Mouse (Mus musculus): ENCODE measurements around the gene Drc1.
A peak's percentile ranks its signal among the peaks of the same experiment; 100 is the strongest.

Gene Drc1

DNA sequence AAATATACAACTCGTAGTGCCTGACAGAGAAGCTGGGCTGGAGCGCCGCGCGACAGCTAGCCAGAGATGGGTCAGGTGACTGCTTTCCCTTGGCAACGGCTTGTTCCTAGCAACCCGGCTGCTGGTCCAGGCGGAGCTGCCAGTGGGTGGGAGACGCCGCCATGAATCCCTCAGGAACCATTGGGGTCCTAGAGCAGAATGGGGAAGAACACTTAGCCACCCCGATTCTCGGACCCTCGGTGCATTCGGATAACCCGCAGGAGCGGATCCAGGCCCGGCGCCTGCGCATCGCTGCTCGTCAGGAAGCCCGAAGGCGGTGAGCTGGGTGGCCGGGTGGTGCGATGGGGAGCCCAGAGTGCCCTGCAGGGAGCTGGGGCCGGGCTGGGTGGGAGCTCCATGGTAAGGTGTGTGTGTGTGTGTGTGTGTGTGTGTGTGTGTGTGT lies at the start of gene Drc1:
Drc1 (plus strand) TSS at position 98 of the 442 bp plus-strand sequence.
- DNase-seq (ENCODE audit: low spot score in 2 of 2): peak in 1 of 2 experiments; percentile 13

DNA sequence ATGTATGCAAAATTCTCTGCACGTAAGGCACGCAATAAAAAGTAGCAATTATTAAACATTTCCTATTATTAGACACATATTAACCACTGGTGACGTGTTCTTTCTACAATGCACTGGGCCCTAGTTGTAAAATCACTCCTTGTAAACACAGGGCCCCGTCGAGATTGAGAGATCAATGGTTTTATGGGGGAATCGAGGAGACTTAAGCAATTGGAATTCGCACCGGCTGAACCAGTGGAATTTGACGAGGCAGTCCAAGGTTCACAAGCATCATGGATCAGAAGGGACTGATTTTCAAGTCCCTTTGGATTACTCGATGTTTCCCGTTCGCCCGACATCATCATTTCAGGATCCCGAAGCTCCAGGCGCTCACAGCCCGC lies 49.3 kb upstream of the Drc1 start:
- no peak for DNase-seq (ENCODE audit: low spot score in 2 of 2)

DNA sequence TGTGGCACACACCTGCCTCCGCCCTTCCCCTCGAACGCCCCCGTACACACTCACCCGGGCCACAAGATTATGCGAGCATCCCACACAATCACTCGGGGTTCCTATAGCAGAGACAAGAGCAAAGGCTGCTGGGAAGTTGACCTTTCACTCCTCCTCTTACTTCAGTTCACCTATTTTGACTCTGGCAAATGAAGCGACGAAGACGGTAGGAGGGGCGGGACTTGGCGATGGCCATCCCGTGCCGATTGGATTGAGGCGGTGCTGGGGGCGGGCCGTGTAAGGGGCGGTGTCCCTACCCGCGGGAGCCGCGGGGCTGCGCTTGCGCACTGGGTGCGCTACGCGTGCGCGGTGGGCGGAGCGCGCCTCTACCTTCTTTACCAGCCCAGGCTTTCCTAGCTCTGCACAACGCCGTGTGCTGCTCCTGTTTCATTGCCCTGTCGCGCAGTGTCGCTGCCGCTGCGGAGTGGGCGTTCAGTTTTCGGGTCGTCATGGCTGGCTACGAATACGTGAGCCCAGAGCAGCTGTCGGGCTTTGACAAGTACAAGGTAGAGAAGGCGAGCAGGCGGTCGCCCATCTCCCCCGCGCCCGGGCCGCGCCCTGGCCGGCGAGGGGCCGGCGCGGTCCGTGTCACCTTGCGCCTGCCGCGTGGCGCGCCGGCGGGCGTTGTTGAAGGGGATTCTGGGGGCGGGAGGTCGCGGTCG lies 48.8 kb upstream of the Drc1 start, which contains the start of gene Selenoi:
Selenoi (plus strand) TSS at position 311 of the 701 bp plus-strand sequence.
- peak; percentile 97 to 99 for DNase-seq (ENCODE audit: low spot score in 2 of 2)

DNA sequence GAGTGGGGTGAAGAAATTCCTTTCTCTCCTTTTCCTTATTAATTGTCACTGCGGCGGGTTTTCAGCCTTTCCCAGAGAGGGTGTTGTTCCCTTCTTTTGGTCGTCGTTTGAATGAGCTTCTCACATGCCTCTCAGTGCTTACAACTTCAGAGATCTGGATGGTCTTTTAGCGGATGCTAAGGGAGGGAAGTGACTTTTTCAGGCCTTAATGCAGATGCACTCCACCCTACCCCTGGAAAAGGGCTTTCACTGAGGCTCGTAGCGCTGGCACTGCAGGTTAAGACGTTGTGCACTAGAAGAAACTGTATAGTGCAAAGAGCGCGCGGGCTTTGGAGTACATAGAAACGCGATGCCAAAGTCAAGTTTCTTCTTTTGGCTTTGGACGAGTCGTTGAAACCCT lies 48.1 kb upstream of the Drc1 start:
- no peak for DNase-seq (ENCODE audit: low spot score in 2 of 2)

DNA sequence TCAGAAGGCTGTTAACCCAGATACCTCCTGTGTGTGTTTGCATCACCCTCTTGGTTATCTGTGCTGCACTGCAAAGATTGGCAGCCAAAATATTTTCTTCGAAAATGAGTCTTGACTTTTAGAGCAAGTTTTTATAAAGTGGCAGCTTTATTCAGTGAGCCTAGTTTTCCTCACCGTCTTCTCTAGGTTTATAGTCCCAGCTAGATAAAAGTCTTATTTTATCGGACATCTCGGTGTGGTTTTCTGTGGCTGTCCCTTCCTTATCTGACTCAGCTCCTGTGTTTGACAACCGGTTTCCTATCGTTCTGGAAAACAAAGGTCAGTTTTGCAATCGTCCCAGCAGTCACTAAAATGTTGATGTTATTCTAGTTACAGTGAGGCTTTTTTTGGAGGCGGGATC lies 47.2 kb upstream of the Drc1 start:
- DNase-seq (ENCODE audit: low spot score in 2 of 2): no peak

DNA sequence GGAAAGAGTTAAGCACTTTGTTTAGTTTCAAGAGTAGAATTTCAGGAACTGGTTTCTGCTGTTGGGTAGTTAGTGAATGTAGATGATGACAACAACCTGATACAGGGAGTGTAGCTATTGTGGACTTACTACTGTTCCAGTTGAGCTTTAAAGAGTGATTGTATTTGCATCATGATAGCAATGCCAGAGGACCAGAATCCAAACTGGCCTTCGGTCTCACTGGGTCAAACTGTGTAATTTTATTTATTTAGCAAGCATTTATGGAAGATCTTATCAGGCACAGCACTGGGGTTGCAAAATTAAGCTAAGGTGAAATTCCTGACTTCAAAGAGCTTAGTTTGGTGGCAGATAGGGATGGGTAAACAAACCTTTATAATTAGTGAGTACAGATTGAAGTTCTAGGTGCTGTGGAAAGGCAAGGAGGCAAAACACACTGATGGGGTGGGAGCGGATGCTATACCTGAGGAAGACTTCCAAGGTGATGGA lies 45.5 kb upstream of the Drc1 start:
- DNase-seq (ENCODE audit: low spot score in 2 of 2): no peak

DNA sequence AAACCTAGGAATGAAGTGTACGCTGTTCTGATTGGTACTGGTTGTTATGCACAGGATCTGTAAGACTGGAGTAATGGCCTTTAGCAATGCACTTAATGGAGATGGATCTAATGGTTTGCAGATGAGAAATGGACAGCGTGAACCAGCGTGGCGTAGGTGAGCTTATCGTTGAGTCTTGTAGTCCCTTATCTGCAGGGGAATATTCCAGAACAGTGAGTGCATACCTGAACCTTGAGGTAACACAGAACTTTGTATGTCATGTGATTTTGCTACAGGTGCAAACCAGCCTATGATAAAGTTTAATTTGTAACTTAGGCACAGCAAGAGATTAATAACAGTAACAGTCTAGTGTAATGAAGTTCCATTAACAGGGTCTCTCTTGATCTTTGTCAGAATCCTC lies 42.7 kb upstream of the Drc1 start:
- no peak for DNase-seq (ENCODE audit: low spot score in 2 of 2)

DNA sequence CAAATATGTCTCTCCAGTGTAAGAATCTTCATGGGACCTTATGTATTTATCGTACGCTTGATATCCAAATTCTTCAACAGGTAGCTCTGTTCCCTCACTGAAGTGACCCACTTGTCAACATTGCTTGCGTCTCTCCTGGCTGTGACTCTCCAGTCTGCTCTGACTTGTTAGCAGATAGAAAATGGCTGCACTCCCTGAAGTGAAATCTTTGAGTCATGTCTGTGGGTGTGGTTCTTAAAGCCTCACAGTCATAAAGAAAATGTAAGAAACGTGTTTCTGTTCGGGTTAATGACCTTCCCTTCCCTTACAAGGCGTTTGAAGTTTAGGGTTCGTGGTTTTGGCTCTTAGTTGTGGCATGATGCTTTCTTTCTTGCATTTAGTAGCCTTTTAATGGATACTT lies 40.6 kb upstream of the Drc1 start:
- no peak for DNase-seq (ENCODE audit: low spot score in 2 of 2)

DNA sequence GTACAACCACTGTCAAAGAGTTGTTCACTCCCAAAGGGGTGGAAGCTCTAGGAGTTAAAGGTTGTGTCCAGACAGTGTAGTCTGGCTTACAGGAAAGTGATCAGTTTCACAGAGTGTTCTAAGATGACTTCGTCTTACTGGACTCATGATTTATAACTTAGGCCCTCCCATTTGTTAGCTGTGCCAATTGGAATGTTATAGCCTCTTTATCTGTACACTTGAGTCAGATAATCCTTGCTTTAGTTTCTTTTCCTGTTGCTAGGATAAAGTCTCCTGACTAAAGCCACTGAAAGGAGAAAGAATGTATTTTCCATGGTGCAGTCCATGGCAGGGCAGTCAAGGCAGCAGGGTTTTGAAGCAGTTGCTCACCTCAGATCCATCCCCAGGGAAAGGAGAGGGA lies 38.8 kb upstream of the Drc1 start:
- no peak for DNase-seq (ENCODE audit: low spot score in 2 of 2)

DNA sequence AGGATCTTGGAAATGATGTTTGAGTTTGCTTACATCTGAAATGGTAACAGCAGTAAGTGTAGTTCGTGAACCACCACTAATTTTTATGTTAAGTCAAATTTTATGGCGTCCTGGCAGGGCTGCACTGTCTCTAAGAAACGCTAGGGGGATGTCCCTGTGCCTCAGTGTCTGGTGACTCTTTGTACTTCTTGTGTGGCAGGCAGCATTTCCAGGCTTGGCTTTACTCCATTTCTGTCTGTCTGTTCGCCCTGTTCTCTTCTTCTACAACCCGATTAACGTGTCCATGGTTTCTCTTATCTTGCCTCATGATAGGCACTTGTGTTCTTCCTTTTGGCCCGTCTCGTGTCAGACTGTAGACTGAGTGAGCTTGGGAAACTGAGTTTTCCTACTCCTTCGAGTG lies 37.4 kb upstream of the Drc1 start:
- DNase-seq (ENCODE audit: low spot score in 2 of 2): no peak

DNA sequence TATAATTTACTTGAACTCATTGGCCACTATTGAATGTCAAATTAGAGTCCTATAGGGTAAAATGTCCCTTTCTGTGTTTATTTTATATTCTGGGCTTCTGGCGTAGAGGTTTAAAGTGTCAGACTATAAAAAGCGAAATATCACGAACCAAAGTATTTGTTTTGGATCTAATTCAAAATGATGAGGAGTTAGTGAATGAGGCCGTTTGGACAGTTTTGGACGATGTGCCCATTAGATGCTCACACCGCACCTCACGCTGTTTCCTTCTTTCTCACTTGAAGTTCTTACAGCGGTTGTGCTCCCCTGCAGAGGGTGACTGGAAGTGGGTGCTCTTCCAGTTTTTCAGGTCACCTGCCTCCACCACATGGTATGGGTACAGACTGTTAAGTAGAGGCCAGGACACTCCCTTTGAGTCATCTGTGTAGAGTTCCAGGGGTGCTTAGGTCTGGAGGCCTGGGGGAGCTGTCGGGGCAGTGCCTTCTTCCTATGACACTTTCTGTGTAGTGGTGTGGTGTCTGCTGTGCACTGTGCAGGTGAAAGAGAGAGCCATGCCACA lies 35.2 kb upstream of the Drc1 start:
- DNase-seq (ENCODE audit: low spot score in 2 of 2): no peak

DNA sequence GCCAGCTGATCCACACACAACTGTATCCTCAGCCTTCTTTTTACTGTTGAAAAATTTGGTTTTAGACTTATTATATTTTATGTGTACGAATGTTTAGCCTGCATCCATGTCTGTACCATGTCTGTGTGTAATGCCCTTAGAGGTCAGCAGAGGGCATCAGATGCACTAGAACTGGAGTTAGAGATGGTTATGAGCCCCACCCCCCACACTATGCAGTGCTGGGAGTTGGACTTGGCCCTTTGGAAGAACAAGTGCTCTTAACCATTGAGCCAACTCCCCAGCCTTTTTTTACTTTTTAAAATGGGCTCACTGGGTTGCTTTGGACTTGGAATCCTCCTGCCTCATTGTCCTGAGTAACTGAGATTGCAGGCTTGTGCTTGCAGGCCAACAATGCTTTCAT lies 33.5 kb upstream of the Drc1 start:
- DNase-seq (ENCODE audit: low spot score in 2 of 2): no peak

DNA sequence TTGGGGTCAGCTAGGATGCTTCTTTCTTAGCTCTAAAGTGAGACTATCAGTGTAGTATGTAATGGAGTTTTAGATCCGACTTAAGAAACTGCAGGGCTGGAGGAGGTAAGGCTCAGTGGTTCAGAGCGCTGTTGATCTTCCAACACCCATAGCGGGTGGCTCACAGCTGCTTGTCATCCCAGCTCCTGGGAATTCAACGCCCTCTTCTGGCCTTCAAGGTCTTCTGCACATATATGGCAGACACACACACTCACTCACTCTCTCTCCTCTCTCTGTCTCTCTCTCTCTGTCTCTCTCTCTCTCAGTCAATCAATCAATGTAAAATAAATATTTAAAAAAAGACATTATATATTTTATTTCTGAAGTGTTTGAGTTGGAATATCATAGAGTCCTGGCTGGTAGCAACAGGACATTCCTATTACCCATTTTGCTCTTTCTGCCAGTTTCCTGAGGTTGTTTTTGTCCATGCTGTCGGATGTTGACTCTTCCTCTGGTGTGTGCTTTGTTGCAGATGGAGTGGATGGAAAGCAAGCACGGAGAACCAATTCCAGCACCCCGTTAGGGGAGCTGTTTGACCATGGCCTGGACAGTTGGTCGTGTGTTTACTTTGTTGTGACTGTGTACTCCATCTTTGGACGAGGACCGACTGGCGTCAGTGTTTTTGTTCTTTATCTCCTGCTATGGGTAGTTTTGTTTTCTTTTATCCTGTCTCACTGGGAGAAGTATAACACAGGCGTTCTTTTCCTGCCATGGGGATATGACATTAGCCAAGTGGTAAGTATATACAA lies 25.4 kb upstream of the Drc1 start:
- DNase-seq (ENCODE audit: low spot score in 2 of 2): no peak

DNA sequence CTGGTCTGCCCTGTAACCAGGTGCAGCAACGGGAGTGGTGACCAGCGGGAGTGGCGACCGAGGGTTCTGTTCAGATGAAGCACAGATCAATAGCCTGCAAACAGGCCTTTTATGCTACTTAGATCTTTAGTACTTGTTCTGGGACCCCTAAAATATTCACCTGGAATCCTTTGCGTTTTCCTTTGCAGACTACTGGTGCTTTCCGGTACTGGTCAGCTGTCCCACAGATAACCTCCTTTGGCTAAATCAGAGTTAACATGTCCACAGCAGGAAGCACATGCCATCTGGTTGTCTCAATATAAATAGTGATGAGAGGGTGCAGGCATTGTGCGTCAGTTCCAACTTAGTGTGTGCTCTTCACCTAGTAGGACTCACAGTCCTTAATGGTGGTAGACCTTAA lies 22.4 kb upstream of the Drc1 start:
- DNase-seq (ENCODE audit: low spot score in 2 of 2): no peak

DNA sequence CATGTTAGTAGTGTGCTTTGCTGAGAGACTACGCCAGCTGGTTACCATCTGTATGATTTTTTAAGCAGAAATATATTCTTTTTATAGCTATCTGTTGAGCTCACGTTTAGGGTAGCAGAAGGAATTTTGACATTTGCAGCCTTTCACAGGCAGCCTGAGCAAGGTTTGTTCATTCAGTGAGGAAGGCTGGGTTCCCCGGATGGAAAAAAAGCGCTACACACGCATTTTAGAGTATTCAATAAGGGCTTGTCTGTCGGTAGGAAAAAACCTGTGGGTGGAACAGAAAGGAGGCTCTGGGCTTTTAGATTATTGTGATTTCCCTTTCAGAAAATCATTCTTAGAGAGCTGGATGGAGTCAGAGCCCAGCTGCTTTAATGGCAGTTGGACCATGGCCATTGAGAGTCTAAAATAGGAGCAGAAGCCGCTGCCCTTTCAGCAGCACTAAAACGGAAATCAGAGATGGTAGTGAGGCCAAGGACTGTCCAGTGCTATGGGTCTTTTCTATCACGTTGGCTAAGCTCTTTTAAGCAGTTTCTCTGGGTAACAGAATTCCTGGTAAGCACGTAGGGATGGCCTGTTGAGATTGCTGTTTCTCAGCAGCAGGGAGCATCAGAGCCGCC lies 10.5 kb upstream of the Drc1 start:
- DNase-seq (ENCODE audit: low spot score in 2 of 2): no peak

DNA sequence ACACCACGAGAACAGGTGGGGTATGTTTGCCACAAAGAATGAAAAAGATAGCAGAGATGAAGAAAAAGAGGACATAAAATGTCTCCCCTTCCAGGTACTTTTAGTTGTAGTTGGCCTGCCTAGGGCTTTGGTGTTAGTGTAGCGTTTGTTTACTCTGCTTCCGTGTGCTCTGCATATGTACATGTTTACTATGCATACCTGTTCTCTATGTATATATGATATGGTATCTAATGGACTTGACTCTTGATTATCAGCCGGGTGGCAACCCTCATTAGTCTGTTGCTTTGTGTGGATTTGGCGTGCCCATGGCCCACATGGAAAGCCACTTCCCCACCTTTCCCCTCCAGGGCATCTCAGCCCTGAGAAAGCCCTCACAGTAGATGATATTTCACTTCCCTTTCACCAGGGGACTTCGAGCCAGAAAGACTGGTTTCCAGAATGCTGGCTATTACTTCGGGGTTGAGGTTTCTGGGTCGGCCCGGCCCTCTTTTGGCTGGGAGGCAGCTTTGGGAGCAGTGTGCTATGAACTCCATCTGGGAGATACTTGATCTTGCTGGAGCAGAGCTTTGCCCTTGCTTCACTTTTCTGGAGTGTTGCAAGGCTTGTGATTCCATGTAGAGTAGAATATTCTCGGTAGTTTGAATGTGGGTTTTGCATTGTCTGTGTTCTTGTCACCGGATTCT lies 9.4 kb upstream of the Drc1 start:
- DNase-seq (ENCODE audit: low spot score in 2 of 2): peak in 1 of 2 experiments; percentile 33

DNA sequence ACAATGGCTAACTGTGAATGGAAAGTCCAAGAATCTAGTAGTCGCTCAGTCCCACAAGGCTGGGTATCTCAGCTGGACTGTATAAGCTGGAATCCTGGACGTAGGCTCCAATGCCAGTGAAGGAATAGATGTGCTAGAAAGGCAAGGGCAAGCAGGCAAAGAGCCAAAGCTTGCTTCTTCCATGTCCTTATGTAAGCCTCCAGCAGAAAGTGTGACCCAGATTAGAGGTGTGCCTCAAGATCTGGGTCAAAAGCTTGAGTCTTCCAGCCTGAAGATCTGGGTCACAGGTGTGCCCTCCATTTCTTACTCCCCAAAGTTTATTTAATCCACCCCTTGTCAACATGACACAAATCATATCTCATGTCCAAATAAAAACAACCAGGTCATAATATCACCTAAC lies 4.8 kb upstream of the Drc1 start:
- DNase-seq (ENCODE audit: low spot score in 2 of 2): no peak

DNA sequence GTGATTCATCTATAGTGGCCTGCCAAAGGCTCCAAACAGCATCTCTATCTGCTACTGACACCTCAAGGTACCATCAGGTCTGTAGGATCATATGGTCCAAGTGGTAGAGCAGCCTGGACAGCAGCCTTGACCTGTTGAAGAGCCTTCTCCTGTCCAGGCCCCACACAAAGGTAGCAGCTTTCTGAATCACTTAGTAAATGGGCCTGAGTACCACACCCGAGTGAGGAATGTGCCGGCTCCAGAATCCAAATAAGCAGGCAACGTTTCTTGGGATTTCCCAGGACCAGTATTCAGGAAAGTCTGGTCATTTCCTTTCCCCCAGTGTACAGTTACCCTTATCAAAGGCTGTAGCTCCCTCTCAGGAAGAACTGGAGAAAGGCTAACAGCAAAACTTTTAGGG lies 2.2 kb upstream of the Drc1 start:
- DNase-seq (ENCODE audit: low spot score in 2 of 2): no peak

DNA sequence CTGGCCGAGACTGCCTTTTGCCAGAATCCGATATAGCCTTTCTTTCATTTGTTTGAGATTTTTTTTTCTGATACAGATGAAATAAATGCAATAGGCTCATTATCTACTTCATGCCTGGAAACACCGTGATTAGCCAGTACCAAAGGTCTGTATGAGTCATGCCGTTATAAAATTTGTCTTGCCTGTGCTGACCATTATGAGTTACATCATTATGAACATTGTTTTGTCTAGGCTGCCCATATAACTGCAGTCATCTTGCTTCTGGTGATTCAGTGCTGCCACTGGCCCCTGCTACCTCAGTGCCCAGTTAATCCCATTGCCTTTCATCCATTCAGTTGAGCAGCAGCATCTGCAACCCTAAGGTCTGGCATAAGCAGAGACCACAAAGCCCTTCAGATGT lies 1.7 kb upstream of the Drc1 start:
- no peak for DNase-seq (ENCODE audit: low spot score in 2 of 2)

DNA sequence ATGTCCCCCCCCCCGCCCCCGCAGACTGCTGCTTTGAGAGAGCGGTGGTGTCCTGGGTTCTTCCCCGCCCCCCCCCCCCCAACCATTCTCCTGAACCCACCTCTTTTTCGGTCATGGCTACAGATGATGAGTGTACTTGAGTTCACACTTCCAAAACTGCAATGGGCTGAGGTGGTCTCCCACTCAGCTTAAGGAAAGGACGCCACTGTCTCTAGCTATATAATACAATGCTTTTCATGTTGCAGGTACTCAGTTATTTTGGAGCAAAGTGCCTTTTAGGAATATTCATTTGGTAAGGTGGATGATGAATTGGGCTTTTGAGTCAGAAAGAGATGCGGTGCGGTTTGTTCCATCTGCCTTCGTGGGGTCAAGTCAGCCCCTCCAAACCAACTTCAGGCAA lies 324 bp upstream of the Drc1 start:
- DNase-seq (ENCODE audit: low spot score in 2 of 2): no peak

DNA sequence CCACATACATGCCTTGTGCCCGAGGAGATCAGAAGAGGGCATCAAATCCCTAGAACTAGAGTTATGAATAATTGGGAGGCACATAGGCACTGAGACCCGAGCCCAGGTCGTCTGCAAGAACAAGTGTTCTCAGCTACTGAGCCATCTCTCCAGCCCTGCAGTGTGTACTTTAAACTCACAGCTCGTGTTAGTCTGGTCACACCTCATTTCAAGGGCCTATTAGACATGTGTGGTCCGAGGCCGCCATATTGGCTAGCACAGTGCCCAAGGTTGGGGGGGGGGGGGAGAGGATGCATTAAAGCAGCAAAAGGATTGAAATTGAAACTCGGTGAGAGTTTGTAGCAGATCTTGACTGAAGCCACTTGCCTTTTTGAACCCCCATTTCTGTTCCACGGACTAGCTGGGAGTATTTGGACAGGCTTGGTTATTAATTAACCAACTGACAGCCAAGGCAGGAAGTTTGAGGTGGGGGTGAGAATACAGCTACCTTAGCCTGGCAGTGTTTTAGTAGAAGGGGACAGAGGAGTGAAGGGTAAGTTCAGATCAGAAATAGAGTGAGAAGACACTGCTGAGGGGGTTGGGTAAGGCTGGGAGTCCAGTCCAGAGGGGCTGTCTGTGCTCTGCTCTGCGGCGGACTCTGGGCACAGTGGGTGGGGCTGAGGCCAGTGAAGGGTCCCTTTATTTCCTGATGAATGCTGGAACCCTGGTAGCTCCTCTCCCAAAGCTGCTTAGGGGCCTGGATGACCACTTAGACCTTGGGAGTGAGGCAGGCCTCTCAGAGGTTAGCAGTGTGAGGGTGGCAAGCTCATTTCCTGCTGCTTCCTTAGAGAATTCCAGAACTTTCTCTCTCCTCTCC lies 5.0 kb downstream of the Drc1 start:
- no peak for DNase-seq (ENCODE audit: low spot score in 2 of 2)

All from urinary bladder, adult 18-20 months (tissue).